Mouse (Mus musculus): ENCODE data around the gene Mb. TPM values are rescaled to one million over a fixed set of nuclear protein-coding genes. Genes with fewer than 3 reads are reported as not detected.

The Mb gene
- total RNA-seq, 1 experiment: not detected

GRCm38 (mm10) chr15:77091394-77091793, 40.9 kb upstream of the Mb start:
- no peak for DNase-seq (ENCODE audit: low read depth, low spot score)
- no peak overlapping the region for H3K4me3 ChIP-seq (ENCODE audit: insufficient read depth in 1 of 2, low read depth in 1 of 2, low read length in 2 of 2, poor library complexity in 1 of 2, severe bottlenecking in 1 of 2)

GRCm38 (mm10) chr15:77090531-77090930, 40.1 kb upstream of the Mb start:
- Histone ChIP-seq H3K36me3 (ENCODE audit: control insufficient read depth, insufficient read depth, low read length, poor library complexity, severe bottlenecking) (peaks cover 11% of the 10 kb centered on the region; the same call in 1 of the 2 replicates), H3K4me3 (ENCODE audit: insufficient read depth in 1 of 2, low read depth in 1 of 2, low read length in 2 of 2, poor library complexity in 1 of 2, severe bottlenecking in 1 of 2) (no peak overlapping the region), H3K9ac (ENCODE audit: insufficient read depth, low read depth, low read length, poor library complexity, severe bottlenecking) (no peak overlapping the region), H3K9me3 (ENCODE audit: control insufficient read depth, insufficient read depth, low read depth, low read length) (no peaks in the 10 kb centered on the region), H3K4me1 (ENCODE audit: control insufficient read depth in 2 of 2, insufficient read depth in 2 of 2, low read length in 2 of 2, poor library complexity in 1 of 2) (peaks cover 0 to 2% of the 10 kb centered on the region in 2 experiments; a peak in 1 of 4 replicates), H3K27ac (ENCODE audit: insufficient read depth, low read depth, low read length, poor library complexity, severe bottlenecking) (no peak overlapping the region)
- TF ChIP-seq CHD2 (IDR thresholded peaks at IDR 0.05; ENCODE audit: low read depth, low read length) (no peak), ZNF384 (IDR thresholded peaks at IDR 0.05; ENCODE audit: low read depth, low read length) (no peak), MAFK (IDR thresholded peaks at IDR 0.05; ENCODE audit: insufficient read depth, low read depth, low read length) (no peak), ZC3H11A (IDR thresholded peaks at IDR 0.05; ENCODE audit: borderline replicate concordance, low read depth, low read length) (no peak), HCFC1 (IDR thresholded peaks at IDR 0.05; ENCODE audit: borderline replicate concordance, insufficient read depth, low read length) (no peak)
- in situ Hi-C loops (cut with MboI; ENCODE audit: low sequenced_read_pairs in 2 of 2, unreplicated experiment in 2 of 2): no loop called here
- no peak for DNase-seq (ENCODE audit: low read depth, low spot score)

More at GRCm38 (mm10) chr15:77091394-77091793, 40.9 kb upstream of the Mb start:
- Histone ChIP-seq H3K36me3 (ENCODE audit: control insufficient read depth, insufficient read depth, low read length, poor library complexity, severe bottlenecking) (peaks cover 13% of the 10 kb centered on the region), H3K9me3 (ENCODE audit: control insufficient read depth, insufficient read depth, low read depth, low read length) (no peaks in the 10 kb centered on the region), H3K4me1 (ENCODE audit: control insufficient read depth in 2 of 2, insufficient read depth in 2 of 2, low read length in 2 of 2, poor library complexity in 1 of 2) (peaks cover 0 to 2% of the 10 kb centered on the region in 2 experiments; a peak in 1 of 4 replicates), H3K27ac (ENCODE audit: insufficient read depth, low read depth, low read length, poor library complexity, severe bottlenecking) (no peak overlapping the region), H3K9ac (ENCODE audit: insufficient read depth, low read depth, low read length, poor library complexity, severe bottlenecking) (no peak overlapping the region)
- in situ Hi-C loops (cut with MboI; ENCODE audit: low sequenced_read_pairs in 2 of 2, unreplicated experiment in 2 of 2): no loop called here
- no peak for TF ChIP-seq ZNF384 (IDR thresholded peaks at IDR 0.05; ENCODE audit: low read depth, low read length)
- TF ChIP-seq MAFK (IDR thresholded peaks at IDR 0.05; ENCODE audit: insufficient read depth, low read depth, low read length): no peak
- TF ChIP-seq HCFC1 (IDR thresholded peaks at IDR 0.05; ENCODE audit: borderline replicate concordance, insufficient read depth, low read length): no peak
- no peak for TF ChIP-seq CHD2 (IDR thresholded peaks at IDR 0.05; ENCODE audit: low read depth, low read length)
- no peak for TF ChIP-seq ZC3H11A (IDR thresholded peaks at IDR 0.05; ENCODE audit: borderline replicate concordance, low read depth, low read length)

GRCm38 (mm10) chr15:77089249-77089648, 38.8 kb upstream of the Mb start:
- TF ChIP-seq HCFC1 (IDR thresholded peaks at IDR 0.05; ENCODE audit: borderline replicate concordance, insufficient read depth, low read length) (no peak), MAFK (IDR thresholded peaks at IDR 0.05; ENCODE audit: insufficient read depth, low read depth, low read length) (no peak), ZNF384 (IDR thresholded peaks at IDR 0.05; ENCODE audit: low read depth, low read length) (no peak), ZC3H11A (IDR thresholded peaks at IDR 0.05; ENCODE audit: borderline replicate concordance, low read depth, low read length) (no peak), CHD2 (IDR thresholded peaks at IDR 0.05; ENCODE audit: low read depth, low read length) (no peak)
- H3K36me3 ChIP-seq (ENCODE audit: control insufficient read depth, insufficient read depth, low read length, poor library complexity, severe bottlenecking): peaks cover 7% of the 10 kb centered on the region; the same call in 1 of the 2 replicates
- in situ Hi-C loops (cut with MboI; ENCODE audit: low sequenced_read_pairs in 2 of 2, unreplicated experiment in 2 of 2): no loop called here

DNA sequence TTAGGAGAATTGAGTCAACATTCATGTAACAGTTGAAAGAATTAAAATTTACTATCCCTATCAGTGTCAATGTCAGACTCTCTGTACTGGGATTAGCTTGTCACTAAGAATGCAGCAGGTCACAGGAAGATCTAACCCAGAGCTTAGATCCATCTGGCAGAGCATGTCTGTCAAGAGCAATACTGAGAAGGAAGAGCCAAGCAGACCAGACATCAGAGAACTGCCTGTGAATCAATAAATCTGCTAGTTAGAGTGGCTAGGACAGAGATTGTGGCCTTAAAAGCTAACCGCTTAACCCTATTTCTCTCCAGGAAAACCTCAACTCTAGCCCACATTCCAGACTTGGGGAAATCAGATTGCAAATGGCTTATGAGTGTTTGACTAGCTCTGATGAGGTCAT, 36.0 kb upstream of the Mb start:
- Histone ChIP-seq H3K36me3 (ENCODE audit: control insufficient read depth, insufficient read depth, low read length, poor library complexity, severe bottlenecking) (peaks cover 7% of the 10 kb centered on the region; the same call in 1 of the 2 replicates), H3K27ac (ENCODE audit: insufficient read depth, low read depth, low read length, poor library complexity, severe bottlenecking) (no peak overlapping the region)
- no peak for TF ChIP-seq ZNF384 (IDR thresholded peaks at IDR 0.05; ENCODE audit: low read depth, low read length)
- no peak for TF ChIP-seq ZC3H11A (IDR thresholded peaks at IDR 0.05; ENCODE audit: borderline replicate concordance, low read depth, low read length)
- no peak for TF ChIP-seq CHD2 (IDR thresholded peaks at IDR 0.05; ENCODE audit: low read depth, low read length)
- TF ChIP-seq HCFC1 (IDR thresholded peaks at IDR 0.05; ENCODE audit: borderline replicate concordance, insufficient read depth, low read length): no peak
- no peak for TF ChIP-seq MAFK (IDR thresholded peaks at IDR 0.05; ENCODE audit: insufficient read depth, low read depth, low read length)

More at GRCm38 (mm10) chr15:77089249-77089648, 38.8 kb upstream of the Mb start:
- peaks cover 0 to 2% of the 10 kb centered on the region in 2 experiments; a peak in 1 of 4 replicates for H3K4me1 ChIP-seq (ENCODE audit: control insufficient read depth in 2 of 2, insufficient read depth in 2 of 2, low read length in 2 of 2, poor library complexity in 1 of 2)
- H3K27ac ChIP-seq (ENCODE audit: insufficient read depth, low read depth, low read length, poor library complexity, severe bottlenecking): no peak overlapping the region
- H3K4me3 ChIP-seq (ENCODE audit: insufficient read depth in 1 of 2, low read depth in 1 of 2, low read length in 2 of 2, poor library complexity in 1 of 2, severe bottlenecking in 1 of 2): no peak overlapping the region
- no peak overlapping the region for H3K9ac ChIP-seq (ENCODE audit: insufficient read depth, low read depth, low read length, poor library complexity, severe bottlenecking)
- no peaks in the 10 kb centered on the region for H3K9me3 ChIP-seq (ENCODE audit: control insufficient read depth, insufficient read depth, low read depth, low read length)
- no peak for DNase-seq (ENCODE audit: low read depth, low spot score)

More for the DNA sequence above, 36.0 kb upstream of the Mb start:
- in situ Hi-C loops (cut with MboI; ENCODE audit: low sequenced_read_pairs in 2 of 2, unreplicated experiment in 2 of 2): no loop called here
- peaks cover 0 to 7% of the 10 kb centered on the region in 2 experiments; a peak in 2 of 4 replicates for H3K4me1 ChIP-seq (ENCODE audit: control insufficient read depth in 2 of 2, insufficient read depth in 2 of 2, low read length in 2 of 2, poor library complexity in 1 of 2)
- H3K9me3 ChIP-seq (ENCODE audit: control insufficient read depth, insufficient read depth, low read depth, low read length): no peaks in the 10 kb centered on the region
- DNase-seq (ENCODE audit: low read depth, low spot score): no peak
- no peak overlapping the region for H3K4me3 ChIP-seq (ENCODE audit: insufficient read depth in 1 of 2, low read depth in 1 of 2, low read length in 2 of 2, poor library complexity in 1 of 2, severe bottlenecking in 1 of 2)
- H3K9ac ChIP-seq (ENCODE audit: insufficient read depth, low read depth, low read length, poor library complexity, severe bottlenecking): no peak overlapping the region

All from ES-E14 (cell line).